Mouse (Mus musculus) testis, postnatal 10 days (tissue): ENCODE measurements around the gene Rasgef1b.

ENCODE experiments used
- DNase-seq: peaks from one replicate; pipeline ENCODE4 v3.0.0; 2021; ENCODE audit warnings: low spot score

The Rasgef1b gene

DNA sequence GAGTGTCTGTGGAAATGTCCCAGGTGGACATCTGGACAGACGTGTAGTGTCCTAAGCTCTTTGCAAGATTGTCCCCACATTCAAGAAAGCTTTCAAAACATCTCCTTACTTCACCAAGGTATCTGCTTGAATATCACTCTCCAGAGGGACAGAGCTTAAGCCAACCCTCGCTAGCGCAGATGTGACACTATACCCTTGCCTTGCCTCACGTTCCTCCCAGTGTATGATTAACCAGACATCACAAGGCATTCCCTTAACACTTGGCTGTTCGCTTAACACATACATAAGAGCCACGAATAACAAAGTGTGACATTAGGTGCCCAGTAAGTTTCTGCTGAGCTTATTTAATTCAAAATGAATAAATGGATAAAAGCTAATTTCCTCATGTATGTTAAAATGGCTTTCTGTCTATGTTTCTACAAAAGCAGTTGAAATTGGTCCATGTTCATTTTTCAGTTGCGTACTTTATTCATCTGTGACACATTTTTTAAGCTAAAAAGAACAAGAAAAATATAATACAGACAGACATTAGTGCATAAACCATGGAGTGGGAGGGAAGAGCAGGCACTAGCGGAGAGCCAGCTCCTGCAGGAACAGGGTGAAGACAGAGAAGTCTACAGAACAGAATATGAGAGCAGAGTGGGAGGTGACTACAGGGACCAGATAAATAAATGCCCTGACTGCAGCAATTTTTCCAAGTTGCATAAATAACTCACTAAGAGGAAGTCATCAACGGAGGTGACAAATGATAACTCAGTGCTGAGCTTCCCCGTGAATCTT, 126.4 kb downstream of the Rasgef1b start:
- no peak for DNase-seq

DNA sequence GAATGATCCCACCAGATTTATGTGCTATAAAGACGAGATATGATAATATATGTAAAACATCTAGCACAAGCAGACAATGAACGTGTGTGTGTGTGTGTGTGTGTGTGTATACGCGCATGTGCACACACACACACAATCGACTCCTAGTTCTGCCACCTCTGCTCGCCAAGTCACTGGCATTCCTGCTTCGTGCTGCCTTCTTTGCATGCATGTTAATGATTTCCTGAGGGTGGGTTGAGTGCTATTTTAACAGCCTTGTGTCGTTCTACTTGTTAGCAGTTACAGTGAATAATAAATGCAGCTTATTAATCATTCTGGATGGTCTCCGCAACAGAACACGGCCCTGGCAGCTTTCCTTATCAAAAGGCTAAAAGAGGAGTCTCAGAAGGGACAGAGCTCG, 129.5 kb downstream of the Rasgef1b start:
- DNase-seq: peak; percentile 11

DNA sequence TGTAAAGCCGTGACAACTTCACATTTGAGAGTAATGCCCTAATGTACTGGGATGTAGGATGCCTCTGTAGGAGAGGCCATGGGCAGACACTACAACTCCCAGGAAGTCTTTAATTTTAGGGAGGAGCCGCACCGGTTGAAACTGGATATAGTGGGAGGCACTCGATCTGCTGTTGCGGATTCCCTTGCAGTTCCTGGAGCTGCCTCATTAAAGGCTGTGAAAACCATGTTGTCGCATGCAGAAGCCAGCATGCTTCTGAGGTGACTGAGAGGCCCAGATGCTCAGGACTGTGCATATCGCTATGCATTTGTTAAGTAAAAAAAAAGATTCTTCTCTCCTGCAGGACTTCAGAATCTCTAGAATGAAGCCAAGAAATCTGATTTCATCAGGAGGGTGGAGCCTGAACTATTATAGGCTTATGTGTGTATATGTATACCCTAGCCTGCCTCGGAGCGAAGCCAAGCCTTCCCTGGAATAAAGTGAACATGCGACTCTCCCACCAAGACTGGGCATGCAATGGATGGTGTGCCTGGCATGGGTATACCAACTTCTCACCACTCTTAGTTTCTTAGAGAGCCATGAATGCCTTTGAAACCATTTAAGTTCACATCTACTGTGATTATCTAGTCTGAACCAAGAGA, 130.3 kb downstream of the Rasgef1b start:
- DNase-seq: peak; percentile 26

DNA sequence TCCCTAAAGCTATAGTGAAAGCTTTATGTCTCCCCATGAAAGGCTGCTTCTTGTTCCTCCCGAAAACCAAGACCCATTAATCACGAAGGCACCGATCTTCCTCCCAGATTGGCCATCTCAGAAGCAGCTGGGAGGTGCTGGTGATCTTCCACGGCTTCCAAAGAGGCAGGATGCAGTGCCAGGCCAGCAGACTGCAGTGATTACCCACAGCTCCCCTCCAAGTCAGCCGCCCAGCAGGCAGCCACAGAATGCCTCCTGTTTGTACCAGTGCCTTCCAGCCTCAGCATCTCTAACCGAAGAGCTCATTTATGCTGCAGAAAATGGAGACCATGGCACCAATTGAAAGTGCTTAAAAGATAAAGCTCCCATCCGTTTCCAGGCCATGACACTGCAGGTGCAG, 131.2 kb downstream of the Rasgef1b start:
- no peak for DNase-seq

DNA sequence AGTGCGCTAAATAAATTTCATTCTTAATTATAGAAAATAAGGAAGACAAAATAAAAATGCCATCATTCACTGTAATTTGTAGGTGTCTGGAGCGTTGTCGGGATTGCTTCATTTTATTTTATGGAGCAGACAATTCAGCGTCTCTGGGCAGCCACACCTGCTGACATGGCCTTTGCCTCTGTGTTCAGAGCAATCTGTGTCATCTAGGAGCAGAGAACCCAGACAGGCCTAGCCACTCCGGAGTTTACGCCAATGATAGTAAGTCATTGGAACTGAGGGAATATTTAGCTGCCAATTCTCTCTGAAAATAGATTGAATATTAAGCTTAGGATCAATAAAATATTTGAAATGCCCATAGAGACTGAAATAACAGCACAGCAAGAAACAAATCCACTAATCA, 137.5 kb downstream of the Rasgef1b start:
- DNase-seq: no peak

DNA sequence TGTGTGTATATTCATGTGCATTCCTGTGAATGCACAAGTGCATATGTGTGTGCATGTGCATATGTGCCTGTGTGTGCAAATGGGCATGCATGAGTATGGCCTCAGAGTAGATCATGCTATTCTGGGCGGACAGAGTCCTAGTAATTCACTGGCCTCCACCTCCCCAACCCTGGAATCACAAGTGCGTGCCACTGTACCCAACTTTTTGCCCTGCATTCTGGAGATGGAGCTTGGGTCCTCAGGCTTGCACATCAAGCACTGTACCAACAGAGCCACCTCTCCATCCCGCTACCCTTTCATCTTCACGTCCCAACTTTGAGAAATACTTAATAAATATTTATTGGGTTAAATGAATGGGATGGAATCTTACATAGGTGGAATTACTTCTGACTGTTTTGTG, 138.3 kb downstream of the Rasgef1b start:
- DNase-seq: no peak

DNA sequence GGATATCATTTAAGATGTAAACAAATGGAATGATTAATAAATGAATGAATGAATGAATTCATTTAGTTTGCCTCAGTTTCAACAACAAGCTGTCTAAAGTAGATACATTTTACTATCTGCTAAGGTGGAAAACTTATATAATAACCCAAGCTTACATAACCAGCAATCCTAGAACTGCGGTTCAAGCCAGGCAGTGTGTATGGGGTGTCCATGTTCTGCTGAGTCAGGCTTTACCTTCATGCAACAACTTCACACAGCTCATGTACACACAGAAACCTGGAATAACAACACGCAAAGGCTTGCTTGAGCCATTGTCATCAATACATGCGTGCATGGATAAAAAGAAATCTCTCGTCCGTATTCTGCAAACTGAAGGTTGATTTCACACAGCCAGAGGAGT, 140.9 kb downstream of the Rasgef1b start:
- DNase-seq: no peak

DNA sequence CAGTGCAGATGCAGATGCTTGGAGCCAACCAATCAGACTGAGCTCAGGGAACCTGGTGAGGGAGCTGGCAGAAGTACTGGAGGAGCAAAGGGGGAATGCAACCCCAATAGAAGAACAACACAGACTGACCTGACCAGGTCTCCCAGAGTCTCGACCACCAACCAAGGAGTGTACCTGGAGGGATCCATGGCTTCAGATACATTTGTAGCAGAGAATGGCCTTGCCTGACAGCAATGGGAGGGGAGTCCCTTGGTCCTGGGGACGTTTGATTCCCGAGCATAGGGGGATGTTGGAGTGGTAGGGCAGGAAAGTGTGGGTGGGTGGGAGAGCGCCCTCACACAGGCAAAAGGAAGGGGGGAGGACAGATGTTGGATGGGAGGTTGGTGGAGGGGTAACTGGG, 141.3 kb downstream of the Rasgef1b start:
- DNase-seq: no peak

DNA sequence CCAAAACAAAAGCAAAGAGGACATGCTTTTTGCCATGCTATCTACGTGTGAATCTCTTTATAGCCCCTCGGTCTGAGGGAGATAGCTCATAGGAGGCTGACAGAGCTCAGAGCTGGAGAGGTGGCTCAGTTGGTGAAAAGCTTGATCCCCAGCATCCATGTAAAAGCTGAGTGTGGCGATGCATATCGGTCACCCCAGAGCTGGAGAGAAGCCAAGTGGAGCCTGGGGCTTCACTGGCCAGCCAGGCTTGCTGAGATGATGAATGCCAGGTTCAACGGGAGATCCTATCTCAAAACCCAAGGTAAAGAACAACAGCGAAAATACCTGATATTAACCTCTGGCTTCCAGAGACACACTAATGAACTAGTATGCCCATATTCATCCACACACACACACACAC, 142.6 kb downstream of the Rasgef1b start:
- DNase-seq: no peak

DNA sequence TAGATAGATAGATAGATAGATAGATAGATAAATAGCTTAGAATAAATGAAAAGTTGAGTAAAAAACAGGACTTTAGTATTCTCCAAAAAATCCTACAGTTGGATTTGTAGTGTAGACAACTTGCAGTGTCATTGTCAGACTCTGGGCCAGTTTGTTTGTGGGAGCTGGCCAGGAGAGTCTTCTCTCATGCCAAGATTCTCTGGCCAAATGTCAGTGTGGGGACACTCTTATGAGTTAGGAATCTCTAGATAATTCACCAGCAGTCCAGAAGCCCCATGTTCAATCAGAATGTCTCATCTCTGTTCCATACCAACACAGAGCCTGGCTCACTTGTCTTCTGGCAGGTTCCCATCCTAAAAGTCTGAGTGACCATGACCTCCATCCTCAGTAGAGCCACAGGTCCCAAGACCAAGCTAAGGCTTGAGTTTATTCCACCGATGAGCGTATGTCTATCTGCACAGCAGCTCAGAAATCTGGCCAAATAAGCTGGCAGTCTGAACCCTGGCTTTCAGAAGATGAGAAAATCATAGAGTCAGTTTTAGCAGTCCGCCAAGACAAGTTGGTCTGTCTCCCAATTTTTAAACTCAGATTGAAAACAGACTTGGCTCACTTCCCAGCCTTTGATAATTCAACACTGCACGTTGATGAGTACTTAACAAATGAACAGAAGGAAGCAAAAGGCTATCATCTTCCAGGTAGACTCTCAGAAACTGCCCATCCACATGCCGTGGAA, 143.5 kb downstream of the Rasgef1b start:
- DNase-seq: peak; percentile 20

DNA sequence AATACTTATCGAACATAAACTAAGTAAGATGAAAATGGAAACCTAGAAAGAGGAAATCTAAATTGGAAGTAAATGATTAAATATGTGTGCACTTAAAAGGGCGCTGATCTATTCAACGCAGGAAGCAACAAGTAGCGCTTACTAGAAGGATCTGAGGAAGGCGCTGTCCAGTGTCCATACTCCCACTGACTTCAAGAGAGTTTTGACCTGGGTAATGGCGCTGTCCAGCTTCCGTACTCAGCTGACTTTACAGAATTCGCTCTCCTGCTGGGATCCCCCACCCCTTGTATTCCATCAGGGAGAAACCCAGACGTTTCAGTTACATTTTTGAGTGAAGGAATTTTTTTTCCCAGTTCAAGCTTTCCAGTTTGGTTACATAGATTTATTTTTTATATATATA, 144.6 kb downstream of the Rasgef1b start:
- DNase-seq: peak; percentile 57

DNA sequence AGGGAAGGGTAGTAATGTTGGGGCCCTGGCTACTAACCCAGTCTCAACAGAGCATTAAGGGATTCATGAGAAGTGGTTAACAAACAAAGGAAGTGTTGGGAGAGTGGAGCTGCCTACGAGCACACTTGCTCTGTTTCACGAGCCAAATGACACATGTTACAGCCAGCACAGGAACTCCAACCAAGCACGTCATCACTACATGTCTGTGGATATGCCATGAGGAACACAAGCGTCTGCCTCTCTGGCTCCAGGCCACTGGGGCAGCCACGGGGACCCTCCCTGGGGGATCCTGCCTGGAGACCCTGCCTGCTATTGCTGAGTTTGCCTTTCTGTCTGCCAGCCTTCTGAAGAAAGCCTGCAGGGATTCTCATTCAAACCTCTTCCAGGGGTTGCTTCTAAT, 146.8 kb downstream of the Rasgef1b start:
- DNase-seq: no peak

DNA sequence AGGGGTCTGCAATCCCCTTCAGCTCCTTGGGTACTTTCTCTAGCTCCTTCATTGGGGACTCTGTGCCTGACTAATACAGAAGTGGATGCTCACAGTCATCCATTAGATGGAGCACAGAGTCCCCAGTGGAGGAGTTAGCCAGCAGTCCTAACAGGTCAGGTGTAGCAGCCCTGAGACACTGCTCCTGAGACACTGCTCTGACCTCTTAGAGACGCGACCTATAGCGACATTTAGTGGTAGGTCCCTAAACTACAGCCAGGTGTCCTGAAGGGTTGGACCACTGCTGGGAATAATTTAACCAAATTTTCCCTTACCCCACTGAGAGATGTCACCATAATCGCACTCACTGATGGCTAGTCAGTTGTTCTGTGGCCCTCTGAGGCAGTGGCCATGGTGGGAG, 150.2 kb downstream of the Rasgef1b start:
- peak; percentile 65 for DNase-seq

DNA sequence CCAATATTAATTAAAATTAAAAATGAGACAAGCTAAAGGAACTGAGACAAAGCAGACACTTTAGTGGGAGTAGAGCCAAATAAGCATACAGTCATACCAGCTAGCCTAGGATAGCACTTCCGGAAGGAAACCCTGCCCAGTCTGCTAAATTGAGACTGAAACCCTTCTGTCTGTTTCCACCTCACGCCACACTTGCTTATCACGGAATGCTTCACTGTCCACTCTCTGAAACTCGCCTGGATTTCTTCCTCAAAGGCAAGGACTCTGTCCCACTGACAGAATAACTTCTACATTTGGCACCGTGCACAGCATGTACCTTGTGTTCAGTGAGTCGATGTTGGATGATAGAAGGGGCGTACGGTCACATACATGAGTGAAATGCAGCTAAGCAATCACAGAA, 153.0 kb downstream of the Rasgef1b start:
- no peak for DNase-seq

DNA sequence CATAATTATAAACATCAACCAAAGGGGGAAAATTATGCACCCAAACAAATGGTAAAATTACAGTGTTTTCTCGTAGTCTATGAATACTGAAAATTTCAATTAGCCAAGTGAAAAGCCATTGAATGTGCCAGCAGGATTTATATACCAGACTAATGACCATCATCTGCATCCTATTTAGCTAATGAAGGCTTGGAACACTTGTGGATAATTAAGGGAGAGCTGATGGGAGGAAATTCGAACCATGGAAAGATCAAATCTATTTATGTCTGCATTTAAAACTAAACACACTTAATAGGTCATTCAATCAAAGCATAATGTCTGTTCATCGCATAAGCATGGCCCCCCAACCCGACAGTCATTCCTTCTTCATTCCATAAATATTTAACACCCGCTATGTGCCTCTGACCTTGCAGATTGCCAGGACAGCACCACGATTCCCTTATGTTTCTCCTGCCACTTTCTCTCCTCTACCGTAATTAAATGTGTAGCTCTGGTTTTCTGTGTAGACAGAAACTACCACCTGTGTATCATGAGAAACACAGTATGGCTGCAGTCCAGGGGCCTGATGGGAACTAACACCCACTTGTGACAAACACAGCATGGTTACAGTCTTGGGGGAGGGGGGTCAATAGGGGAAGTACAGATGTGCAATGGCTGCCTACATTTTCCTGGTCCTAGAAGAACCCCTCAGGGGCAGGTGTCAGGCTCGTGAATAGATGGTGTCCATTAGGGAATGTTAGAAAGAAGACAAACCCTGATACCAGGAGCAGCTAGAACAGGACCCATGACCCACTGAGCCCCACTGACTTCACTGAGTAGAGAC, 164.2 kb downstream of the Rasgef1b start:
- no peak for DNase-seq

DNA sequence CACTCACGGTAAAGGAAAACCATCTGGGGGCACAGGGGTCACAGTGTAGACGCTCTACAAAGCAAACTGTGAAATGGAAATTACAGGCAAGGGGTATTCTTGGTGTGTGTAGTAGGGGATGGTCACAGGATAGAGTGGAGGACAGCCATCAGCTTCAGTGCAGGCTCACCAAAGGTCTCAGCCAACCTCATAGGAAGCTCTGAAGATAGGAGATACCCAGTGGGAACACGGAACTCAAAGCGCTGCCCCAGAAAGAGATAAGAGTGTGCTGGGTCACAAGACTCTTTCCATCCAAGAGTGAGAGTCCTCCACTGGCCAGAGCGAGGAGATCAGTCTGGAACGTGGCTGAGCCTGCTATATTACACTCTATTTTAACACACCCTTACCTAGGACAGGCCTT, 166.8 kb downstream of the Rasgef1b start:
- DNase-seq: no peak

DNA sequence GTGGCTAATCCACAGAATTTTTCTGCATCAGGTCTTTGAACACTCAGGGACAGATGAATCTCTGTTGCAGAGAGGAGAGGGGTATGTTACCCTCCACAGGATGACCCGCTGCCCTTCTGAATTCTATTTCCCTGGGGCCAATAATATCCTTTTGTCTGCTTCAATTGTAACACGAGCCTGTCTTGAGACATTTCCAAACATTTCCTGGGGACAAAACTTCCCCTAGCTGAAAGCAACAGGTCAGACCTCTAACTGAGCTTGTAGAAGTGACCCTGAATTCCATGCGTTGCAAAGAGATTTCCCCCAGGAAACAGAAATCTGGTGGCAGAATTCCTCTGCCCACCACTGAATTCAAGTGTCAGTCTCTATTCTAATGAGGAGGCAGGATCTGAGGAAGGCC, 169.1 kb downstream of the Rasgef1b start:
- no peak for DNase-seq

DNA sequence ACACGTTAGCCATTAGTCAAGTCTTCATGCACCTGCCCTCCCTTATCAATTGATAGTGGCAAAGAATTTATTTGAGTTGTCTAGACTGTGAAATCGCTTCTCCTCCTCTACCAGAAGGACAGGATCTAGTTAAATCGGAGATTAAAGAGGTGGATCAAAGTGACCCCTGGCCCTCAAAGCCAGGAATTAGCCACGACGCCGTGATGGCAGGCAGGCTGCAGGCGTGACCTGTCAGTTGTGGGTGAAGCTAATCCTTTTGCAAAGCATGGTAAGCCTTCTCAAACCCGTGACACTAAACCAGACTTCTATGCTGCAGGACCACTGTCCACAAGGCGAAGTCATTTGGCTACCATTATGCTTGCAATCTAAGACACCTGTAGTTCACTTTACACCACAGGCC, 170.6 kb downstream of the Rasgef1b start:
- DNase-seq: no peak

DNA sequence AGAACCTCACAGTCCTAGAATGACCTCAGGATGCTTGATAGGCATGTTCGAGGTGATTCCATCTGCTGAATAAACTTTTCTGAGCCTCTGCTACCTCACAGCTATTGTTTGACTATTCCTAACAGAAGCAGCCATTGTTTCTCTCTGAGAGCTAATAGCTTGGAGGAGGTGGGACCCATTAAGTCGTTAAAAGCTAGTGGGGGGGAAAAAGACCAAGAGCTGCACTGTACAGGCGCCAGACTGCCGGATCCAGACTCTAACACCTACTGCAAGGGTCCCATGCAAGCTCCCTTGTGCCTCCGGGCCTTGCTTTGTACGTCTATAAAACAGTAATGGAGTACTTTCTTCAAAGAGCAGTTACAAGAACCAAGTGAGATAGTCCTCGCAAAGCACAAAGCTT, 176.2 kb downstream of the Rasgef1b start:
- DNase-seq: no peak

DNA sequence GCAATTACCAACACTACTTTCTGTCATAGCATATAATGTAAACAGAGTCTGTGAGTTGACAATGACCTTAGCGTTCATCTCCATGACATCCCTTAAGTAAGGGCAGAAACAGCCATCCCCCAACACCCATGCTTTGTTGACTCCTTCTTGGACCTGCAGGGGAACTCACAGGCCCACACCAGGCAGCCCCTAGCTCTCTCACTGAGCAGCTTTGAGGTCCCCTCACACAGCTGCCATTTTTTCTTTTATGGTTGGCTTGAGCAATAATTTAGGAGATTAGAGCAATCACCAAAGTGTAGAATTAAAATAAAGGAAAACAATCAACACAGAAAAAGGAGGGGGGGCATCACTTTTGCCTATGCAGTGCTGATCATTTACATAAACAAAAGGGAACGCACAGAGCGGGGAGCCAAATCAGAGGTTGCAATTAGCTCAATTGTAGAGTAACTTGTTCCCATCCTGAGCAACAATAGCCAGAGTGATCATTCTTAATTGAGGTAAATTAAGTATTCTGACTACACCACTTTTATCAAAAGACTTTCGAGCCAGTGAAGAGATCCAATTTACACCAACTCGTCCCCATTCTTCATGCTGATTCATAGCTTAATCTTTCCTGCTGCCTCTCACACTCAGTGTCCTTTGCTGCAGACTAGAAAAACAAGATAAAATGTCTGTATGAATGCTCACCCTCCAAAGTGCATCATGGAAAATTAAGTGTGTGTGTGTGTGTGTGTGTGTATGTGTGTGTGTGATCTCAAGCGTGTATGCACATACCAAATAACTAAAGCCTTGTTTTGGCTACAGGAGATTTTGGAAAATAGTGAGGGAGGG, 184.0 kb downstream of the Rasgef1b start:
- no peak for DNase-seq

DNA sequence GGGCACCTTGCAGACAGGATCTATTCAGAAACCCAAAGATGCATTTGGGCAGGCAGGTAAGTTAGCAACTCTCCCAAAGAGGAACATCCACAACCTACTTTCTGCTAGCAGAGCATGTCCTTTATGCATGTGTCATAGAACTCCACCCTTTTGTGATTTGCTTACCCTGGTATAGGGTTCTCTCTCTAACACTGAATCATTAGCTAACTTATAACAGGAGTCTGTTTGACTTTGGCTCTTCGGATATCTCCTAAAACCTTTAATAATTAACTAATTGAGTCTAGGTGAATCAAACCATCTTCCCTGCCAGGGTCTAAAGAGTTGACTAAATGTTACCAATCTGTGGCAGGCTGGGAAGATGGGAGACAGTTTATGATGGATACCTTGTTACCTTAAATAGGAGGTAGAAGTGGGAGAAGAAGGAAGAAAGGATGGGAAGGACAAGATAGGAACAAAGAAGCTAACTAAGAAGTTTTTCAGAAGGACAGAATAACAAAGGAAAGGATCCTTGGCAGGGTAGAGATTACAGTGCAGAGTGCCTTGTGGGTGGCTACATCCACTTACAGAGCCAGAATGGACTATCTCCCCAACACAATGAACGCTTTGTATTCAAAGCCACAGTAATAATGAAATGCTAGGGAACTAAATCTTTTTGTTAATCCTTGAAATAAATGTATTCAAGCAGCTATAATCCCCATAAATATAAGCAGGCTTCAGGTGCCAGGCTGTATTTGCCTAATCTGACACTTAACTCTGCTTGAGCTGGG, 186.7 kb downstream of the Rasgef1b start:
- no peak for DNase-seq
